Mouse (Mus musculus) liver, adult 2 months (tissue): ENCODE data around the gene Syde2.

Experiments used
- CTCF ChIP-seq: fragments of 200-500 bp; IDR thresholded peaks from 2 replicates; pipeline ENCODE4 v1.5.1; 2011; ENCODE audit warnings: low read depth, low read length, control low read depth
- POLR2A ChIP-seq: fragments of 200-500 bp; IDR thresholded peaks from 2 replicates; pipeline ENCODE4 v1.6.1; 2011; ENCODE audit warnings: low read length, control low read depth; ENCODE audit not compliant: insufficient read depth; ENCODE audit errors: extremely low read depth

DNA sequence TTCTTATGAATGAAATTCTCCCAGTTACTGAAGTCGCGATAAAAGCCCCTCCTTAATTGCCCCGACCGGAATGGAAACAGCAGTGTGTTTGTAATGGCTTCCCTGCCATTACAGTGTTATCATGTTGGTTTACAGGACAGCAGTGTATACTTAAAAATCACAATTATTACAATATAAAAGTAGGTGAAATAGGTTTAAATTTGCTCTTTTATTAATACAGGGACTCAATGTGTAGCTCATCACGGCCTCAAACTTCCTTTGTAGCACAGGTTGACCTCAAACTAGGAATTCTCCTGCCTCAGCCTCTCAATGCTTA lies 36.9 kb upstream of the Syde2 start:
- TF ChIP-seq CTCF (no peak), POLR2A (no peak)
